Mouse (Mus musculus): ENCODE data around the gene Mgat3. TPM values are rescaled to one million over a fixed set of nuclear protein-coding genes. Genes with fewer than 3 reads are reported as not detected.

Mgat3 gene
- polyA plus RNA-seq, 3 experiments from 2014 or later: not detected

DNA sequence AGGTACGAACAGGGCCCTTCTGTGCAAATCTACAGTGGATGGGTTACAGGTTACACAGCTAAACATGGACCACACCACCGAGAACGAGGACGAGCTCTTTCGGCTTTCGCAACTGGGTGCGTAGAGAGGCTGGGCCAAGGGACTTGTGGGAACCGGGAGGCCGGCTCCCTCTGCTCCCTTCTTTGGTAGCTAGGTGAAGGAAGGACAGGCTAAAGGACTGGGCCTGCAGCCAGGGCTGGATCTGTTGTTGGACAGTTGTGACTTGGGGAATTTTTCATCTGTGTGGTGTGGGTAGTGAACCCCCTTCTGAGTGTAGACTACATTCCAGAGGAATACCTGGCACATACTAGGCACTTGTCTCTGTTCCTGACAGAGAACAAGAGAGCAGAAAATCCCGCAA lies 20.9 kb upstream of the Mgat3 start:
- ATAC-seq: no peak

DNA sequence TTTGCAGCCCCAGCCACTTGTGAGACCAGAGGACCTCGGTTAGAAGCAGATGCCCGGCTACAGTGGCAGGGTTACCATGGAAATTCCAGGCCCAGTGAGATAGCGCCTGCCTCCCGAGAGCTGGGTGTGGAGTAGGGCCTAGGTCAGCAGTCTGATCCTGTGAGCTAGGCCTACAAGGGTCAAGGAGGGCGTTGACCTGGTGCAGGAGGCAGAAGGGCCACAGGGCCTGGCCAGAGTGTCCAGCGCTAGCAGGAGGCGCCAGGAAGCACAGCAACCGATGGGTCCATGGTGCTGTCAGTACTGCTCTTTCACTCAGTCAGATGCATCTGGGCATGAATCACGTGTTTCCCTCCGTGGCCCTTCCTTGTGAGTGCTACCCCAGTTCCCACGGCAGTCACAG lies 19.8 kb upstream of the Mgat3 start:
- ATAC-seq: no peak

DNA sequence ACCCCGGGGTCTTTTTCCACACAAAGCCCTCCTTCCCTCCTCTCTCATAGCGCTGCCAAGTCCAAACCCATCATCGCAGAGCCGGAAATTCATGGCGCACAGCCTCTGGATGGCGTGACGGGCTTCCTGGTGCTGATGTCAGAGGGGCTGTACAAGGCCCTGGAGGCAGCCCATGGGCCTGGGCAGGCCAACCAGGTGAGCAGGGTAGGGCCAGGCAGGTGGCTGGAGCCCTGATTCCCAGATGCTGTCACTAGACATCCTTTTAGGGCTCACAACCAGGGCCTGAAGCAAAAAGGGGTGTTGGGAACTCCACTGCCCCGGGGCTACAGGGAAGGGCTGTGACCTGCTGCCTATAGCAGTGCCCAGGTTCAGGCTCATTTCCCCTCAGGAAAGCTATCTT lies 17.8 kb upstream of the Mgat3 start:
- ATAC-seq: no peak

DNA sequence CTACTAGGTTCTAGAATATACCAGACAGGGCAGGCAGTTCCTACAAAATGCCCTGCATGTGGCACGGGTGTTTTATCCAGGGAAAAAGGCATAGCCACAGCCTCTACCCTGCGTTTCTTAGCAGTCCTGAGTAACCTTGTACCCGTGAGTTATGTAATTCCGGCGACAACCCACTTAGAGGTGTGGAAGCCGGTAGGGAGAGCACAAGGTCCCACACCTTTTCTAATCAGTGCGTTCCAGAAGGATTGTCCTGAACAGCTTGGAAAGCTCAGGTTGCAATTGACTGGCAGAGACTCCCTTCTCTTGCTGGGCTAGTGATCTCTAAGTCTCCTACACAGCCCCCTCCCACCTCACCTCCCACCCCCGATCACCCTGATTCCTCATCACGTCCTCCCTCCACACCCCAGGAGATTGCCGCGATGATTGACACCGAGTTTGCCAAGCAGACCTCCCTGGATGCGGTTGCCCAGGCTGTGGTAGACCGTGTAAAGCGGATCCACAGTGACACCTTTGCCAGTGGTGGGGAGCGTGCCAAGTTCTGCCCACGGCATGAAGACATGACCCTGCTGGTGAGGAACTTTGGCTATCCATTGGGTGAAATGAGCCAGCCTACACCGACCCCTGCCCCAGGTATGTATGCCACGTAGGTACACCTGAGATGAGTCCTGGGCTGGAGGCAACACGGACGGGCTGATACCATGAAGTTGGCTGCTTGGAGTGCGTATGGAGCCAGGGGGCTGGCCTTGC lies 16.2 kb upstream of the Mgat3 start:
- no peak for ATAC-seq

DNA sequence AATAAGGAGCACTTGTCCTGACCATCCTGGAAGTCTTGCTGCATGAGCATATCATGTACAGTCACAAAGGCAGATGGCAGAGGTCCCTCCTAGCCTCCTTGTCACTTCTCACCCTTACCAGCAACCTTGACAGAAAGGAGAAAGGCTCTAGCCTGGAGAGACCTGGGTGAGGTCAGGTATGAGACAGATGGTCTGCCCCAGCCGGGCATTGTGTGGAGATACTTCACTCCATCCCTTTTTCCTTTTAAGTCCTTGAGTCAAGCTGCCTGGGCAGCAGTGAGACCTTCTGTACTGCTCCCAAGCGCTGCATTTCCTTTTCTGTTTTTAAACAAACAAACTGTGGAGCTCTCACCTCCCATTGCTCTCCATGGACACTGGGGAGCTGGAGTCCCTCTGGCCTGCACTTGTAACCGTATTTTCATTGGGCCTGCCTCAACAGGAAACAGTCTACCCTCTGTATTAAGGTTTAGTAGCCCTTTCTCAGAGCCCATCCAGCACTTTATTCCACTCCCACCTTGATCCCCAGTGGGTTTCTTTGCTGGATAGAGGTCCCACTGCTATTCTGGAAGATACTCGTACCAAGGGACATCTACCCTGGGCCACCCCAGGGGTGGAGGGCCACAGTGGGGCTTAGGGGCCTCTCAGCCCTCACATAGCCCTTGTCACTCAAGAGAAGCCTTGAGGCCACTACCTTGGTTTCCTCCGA lies 15.4 kb upstream of the Mgat3 start:
- no peak for ATAC-seq

DNA sequence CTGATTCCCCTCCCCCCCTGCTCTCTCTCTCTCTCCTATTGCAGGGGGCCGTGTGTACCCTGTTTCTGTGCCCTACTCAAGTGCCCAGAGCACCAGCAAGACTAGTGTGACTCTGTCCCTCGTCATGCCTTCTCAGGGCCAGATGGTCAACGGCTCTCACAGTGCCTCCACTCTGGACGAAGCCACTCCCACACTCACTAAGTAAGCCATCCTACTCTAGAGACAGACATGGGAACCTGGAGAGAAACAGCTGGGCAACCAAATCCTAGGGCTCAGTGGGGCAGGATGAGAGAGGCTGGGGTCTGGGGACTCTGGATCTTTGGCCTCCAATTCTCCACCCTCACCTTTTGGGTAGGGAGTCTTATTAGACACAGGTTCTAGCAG lies 14.8 kb upstream of the Mgat3 start:
- ATAC-seq: no peak

DNA sequence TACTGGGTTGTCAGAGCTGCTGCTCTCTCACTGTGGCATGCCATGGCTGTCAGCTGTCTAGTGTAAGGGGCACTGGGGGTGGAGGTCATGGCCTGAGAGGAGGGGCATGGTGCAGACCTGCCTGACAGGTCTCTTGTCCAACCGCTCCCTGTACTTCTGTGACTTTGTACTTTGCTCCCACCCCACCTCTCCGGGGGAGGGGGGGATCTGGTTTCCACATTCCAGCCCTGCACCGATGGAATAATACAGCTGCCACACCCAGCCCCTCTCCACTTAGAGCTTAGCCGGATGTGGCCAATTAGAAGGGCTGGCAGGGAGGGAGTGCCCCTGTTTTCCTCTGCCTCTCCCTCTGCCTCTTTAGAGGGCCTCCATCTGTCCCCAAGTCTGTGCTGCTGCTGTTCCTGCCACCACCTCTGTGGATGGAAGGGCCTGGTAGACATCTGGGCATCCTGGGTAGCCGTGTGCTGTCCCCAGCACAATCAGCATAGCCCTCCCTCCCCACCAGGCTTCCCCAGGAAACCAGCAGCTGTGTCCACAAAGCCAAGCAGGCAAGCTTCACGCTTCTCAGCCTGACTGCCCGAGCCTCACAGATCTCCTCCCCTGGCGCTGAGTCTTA lies 14.1 kb upstream of the Mgat3 start:
- no peak for ATAC-seq

DNA sequence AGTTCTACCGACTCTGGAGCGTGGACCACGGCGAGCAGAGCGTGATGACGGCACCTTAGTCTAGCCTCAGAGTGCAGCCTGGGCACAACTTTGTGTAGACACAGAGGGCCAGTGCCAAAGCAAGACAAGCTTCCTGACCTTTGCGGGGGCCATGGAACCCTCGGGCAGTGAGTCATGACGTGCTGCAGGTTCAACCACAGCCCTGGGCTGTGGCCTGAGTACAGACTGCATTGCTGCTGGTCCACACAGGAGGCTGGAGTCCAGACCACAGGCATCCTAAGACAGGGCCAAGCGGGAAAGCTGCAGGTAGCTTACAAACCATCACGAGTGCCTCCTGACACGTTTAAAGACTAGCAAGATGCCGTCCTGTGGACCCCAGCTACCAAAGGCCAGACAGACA lies 13.3 kb upstream of the Mgat3 start:
- ATAC-seq: no peak

DNA sequence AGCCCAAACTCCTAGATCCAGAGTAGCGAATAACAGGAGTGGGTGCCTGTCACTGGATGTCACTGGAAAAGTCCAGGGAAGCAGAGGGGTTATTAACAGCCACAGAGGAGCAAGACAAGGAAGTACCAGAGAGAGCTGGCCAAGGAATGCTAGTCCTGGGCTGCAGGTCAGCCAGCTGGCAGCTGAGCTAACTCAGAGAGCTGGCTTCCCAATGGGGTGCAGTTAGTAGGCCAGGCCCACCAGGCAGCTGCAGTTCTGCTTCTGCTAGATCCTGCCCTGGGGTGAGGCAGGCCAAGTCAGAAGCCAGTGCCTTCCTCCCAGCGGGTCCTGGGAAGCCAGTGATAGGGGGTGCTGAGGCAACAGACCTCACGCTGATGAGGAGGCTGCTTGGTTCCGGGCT lies 12.8 kb upstream of the Mgat3 start:
- ATAC-seq: no peak

DNA sequence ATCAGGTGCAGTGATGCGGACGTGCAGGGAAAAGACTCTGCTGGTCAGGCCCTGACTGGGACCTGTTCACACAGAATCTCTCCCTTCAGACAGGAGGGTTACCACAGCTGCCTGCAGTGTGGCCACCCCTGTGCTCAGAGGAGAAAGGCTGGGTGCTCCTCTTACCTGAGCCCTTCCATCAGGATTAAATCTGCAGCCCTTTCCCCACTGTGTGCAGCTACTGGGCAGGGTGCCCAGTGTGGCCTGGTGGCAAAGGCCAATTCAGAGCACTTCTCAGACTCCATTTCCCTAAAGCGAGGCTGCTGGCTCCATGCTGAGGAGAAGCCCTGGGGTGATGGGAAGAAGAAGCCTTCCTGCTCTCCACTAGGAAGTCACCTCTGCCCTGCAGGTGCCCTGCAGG lies 12.3 kb upstream of the Mgat3 start:
- no peak for ATAC-seq

DNA sequence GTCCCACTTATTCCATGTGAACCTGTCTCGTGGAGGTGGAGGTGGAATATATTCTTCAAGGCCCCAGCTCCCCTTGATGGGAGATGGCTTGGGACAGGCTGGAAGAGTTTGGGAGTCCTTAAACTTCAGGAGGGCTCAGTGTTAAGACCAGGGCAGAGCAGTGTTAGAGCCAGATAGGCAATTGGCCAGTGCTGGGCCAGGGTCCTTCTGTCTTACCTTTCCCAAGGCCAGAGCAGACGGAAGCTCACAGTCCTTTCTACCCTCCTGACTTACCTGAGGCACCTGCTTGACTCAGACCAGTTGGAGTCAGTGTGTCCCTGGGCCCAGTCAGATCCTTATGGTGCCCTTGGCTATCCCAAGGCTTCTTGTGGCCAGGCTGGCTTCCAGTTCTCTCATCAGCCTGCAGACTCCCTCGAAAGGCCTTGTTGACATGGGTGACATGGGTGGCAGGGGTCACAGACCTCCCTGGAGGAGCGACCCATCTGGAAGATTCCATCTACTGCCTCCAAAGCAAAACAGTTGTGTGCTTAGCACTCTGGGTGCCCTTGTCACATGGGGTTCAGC lies 11.0 kb upstream of the Mgat3 start:
- ATAC-seq: no peak

DNA sequence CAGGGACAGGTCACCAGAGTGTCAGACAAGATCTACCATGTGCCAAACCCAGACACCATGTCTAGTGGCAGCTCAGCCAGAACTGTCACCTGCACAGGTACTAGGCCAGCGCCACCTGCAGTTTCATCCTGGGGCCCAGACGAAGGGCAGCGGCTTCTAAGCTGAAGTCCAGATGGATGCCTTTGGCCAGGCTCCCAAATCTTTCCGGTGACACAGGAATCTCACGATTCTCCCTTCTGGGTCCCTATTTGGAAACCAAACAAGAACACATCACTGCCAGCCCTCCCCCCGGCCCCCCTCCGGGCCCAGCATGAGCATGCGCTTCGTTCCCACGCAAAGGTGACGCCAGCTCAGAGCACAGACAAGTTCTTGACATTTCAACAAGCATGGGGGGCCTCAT lies 10.2 kb upstream of the Mgat3 start:
- no peak for ATAC-seq

DNA sequence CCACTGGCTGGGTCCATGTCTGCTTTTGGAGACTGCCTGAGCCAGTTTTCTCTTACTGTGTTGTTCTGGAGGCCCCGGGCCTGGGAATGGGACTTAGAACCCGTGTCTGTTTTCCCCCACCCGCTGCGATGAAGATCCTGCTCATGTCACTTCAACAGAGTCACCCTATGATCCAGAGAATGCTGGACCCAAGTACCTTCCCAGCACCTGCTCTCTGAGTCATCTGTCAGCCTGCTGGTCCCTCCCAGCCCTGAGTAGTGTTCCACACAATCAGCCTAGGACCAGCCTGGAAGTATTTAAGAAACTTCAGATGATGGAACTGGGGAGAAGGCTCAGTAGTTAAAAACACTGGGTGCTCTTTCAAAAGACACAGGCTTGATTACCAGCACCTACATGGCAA lies 9.8 kb upstream of the Mgat3 start:
- ATAC-seq: no peak

DNA sequence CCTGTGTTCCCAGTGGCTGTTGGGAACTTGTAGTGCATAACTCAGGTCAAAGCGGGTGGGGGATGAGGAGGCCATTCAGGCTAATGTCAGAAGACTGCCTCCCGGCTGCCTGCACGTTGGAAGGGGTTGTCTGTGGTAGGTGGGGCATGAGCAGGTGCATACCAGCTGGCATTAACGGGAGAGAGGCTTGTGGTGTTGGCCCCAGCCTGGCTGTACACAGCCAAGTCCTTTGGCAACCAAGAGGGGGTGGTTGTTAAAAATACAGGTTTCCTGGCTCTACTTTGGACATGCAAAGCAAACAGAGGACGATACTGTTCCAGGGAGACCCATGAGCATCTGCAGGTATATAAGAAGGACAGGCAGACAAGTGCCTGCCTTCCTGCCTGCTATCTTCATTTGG lies 8.1 kb upstream of the Mgat3 start:
- no peak for ATAC-seq

DNA sequence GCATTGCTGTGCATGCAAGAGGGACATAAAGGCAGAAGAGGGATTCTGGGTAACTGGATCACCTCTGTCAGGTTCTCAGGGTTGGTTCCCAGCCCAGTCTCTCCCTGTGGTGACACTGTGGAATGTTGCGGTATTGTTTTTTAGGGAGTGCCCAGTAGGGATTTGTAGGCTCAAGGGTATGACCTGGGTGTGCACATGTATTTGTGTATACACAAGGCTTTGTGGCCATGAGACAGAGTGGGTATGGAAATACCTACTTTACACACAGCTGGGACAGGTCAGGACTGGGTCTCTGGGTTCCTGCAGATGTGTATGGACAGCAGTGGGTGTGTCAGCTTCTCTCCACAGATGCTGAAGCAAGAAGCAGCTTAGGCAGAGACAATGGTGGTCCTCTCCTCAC lies 4.0 kb upstream of the Mgat3 start:
- no peak for ATAC-seq

DNA sequence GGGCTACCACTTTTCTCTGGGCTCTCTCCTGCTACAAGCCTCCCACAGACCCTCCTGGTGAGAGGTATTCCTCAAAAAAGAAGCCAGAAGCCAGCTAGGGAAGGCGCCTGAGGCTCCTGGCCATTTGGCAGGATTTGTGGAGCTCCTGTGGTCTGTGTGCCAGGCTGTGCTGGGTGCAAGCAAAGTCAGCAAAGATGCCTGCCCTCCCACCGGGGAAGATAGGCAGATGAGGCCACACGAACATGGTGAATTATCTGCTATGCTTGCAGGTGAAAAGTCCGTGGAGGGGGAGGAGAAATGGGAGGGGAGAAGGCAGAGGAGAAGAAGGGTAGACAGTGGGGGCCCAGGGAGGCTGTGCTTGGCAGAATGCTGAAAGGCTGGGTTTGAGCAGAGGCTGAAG lies 3.2 kb upstream of the Mgat3 start:
- ATAC-seq: no peak

DNA sequence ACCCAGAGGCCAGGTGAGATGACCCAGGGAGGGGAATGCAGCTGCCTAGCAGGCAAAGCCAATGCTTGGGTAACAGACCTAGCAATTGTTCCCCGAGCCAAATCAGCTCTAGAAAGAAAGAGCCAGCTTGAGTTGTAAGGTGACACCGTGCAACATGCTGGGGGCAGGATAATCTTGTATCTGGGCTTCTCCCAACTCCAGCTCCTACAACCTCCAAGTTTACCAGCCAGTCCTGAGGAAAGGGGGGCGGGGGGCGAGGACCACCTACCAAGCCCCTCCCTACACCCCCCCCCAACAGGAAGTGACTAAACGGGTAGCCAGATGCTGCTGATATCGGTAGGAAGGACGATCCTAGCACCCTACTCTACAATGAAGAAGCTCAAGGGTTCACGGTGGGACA lies 2.2 kb upstream of the Mgat3 start:
- no peak for ATAC-seq

DNA sequence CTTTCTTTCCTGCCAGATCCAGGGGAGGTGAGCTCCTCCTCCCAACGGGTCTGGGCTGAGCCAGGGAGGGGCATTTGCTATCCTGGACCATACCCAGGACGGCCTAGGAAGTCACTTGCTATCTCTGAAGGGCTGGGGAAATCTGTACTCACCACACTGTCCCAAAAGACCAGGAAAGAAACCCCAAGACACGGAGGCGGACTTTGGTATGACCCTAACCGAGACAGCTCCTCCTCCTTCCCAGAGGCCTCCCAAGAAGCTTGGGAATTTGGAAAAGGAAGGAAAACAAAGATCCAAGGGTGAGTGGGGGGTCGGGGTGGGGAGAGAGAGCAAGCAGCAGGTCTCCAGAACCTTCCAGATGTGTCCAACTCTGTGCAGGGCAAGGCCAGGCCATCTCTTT lies 1.7 kb upstream of the Mgat3 start:
- ATAC-seq: no peak

DNA sequence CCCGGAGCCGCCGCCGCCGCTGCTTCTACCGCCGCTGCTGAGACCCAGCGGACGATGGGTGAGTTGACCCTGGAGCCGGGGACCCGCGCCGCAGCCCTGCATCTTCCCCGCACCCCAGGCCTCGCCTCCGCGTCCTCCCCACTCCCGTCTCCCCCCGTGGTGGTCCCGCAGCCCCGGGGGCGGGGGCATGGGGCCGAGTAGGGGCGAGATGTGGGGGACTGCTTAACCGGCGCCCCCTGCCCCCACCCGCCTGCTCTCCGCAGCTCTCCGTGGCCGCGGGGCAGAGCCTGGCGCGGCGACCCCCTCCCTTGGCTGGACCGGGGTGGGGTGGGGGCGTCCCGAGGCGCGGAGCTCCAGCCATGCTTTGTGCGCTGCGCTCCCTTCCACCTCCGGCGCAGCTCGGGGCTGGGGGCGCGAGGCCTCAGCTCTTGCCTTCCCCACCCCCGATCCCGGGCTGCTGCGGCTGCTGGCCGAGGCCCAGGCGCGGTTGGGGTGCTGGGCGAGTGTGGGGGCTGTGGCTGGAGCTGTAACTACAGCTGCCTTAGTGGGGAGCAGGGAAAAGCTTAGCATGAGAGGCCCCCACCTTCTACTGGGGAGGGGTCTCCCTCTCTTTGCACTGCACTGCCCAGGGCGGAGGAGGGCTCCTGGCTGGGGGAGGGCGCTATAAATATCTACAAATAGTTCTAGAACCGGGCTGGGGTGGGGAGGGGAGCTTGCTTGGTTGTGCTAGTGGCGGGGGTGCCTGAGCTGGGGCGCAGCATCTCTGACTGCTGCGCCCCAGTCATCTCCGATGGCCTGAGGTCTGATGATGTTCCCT lies 468 bp downstream of the Mgat3 start:
- no peak for ATAC-seq

DNA sequence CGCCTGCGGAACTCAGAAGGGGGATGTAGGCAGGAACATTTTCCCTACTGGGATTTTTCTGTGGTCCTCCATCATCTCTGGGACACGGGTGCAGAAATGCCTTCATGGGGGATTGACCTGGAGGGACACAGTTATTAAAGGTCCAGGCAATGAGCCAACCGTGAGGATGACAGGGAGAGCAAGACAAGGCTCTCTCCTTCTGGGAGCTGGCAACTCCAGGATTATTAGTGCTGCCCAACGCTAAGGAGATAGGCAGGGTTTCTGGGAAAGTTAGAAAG lies 1.0 kb downstream of the Mgat3 start:
- ATAC-seq: no peak

DNA sequence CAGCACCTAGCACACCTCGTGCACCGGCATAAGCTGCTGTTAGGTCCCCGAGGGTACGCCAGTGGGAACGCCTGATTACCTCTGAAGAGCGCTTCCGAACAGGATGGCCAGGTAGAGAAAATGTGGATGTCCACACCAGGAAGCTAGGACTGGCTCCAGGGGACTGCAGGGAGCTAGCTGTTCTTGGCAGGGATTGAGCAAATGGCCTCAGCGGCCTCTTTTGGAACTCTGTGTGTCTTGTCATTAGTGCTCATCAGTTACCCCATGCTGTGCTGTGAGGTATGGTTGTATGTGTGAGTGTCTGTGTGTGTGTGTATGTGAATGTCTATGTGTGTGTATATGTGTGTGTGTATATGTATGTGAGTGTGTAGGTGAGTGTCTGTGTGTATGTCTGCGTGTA lies 1.8 kb downstream of the Mgat3 start:
- ATAC-seq: no peak

DNA sequence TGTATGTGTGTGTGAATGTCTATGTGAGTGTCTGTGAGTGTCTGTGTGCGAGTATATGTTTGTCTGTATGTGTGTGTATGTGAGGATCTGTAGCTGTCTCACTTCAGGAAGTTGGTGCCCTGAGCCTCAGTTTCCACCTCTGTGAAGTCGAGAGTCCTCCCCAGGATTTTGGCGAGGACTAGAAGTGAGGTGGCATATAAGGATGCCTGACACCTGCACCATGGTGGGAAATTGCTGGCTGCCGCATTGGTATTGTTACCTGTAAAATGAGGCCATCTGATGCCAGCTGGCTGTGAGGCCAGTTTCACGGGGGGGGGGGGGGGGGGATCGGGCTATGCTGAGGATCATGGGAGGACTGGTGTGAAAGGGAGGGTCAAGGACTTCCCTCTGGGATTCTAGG lies 2.2 kb downstream of the Mgat3 start:
- ATAC-seq: no peak

DNA sequence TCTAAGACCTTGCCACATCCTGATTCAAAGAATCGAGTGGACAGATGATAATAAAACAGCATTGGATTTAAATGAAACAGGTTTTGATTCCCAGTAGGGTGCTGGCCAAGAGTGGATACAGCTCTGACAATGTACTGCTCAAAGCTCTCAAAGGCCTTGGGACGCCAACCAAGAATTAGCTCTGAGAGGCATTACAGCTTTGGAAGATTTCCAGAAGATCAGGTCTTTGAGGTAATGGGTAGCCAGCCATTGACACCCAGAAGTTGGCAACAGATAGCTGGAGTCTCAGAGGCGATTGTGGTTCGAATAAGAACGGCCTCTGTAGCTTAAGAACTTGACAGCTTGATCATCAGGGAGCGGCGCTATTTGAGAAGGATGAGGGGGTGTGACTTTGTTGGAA lies 8.0 kb downstream of the Mgat3 start:
- ATAC-seq: no peak
